Mouse (Mus musculus) bone marrow, adult 2 months (tissue): ENCODE data around the gene Kansl2.

Experiments
- CTCF ChIP-seq: fragments of 200-500 bp; IDR thresholded peaks from 2 replicates; pipeline ENCODE4 v1.5.1; 2011; ENCODE audit warnings: low read length, control low read depth; ENCODE audit not compliant: control insufficient read depth, insufficient read depth
- POLR2A ChIP-seq: fragments of 200-500 bp; IDR thresholded peaks from 2 replicates; pipeline ENCODE4 v1.6.1; 2011; ENCODE audit warnings: low read depth, mild to moderate bottlenecking, control low read depth, low read length, borderline replicate concordance; ENCODE audit not compliant: control insufficient read depth

GRCm38 (mm10) chr15:98533881-98534627, at the start of gene Kansl2:
- TF ChIP-seq CTCF, result peak; percentile 19; the same call in 1 of the 2 replicates
- TF ChIP-seq POLR2A, result peak; percentile 98; the same call in 1 of the 2 replicates
